Mouse (Mus musculus) forebrain, embryonic 14.5 days (tissue): ENCODE results near the gene Nfe2l2. TPM values are rescaled to one million over a fixed set of nuclear protein-coding genes. Genes with fewer than 3 reads are reported as not detected.
"Not testable (repeated sequence)": the region's sequence is repeated elsewhere in the genome, so short reads cannot be mapped to it uniquely, and the experiment has no call there.

Experiments used
- ATAC-seq: fragments of 200-750 bp; cut with Nextera tagmentation; 2 replicates; pipeline ENCODE4 v1.8.0; 2017; ENCODE audit warnings: mild to moderate bottlenecking, moderate library complexity
- DNase-seq: peaks from one replicate; pipeline ENCODE4 v3.0.0-alpha.2; 2015; ENCODE audit warnings: low spot score
- H3K27ac ChIP-seq: fragments of 300-500 bp; sonication (generic); 2 replicates; pipeline ENCODE4 v1.5.1; 2014; ENCODE audit warnings: low read depth, mild to moderate bottlenecking, control low read depth, low read length, moderate library complexity
- H3K27me3 ChIP-seq: fragments of 300-500 bp; sonication (generic); replicated peaks from 2 replicates; pipeline ENCODE4 v1.6.1; 2014; ENCODE audit warnings: low read length, control low read depth, mixed read lengths; ENCODE audit not compliant: control insufficient read depth, insufficient read depth
- H3K36me3 ChIP-seq: fragments of 300-500 bp; sonication (generic); 2 replicates; pipeline ENCODE4 v1.6.1; 2014; ENCODE audit warnings: low read length, control low read depth; ENCODE audit not compliant: control insufficient read depth, insufficient read depth
- H3K4me1 ChIP-seq: fragments of 300-500 bp; sonication (generic); 2 replicates; pipeline ENCODE4 v1.6.1; 2014; ENCODE audit warnings: antibody characterized with exemption, low read length, control low read depth; ENCODE audit not compliant: control insufficient read depth, insufficient read depth
- H3K4me2 ChIP-seq: fragments of 300-500 bp; sonication (generic); 2 replicates; pipeline ENCODE4 v1.6.1; 2014; ENCODE audit warnings: mild to moderate bottlenecking, control low read depth, low read length
- H3K4me3 ChIP-seq: fragments of 300-500 bp; sonication (generic); 2 replicates; pipeline ENCODE4 v1.5.1; 2014; ENCODE audit warnings: low read depth, low read length, control low read depth
- H3K9ac ChIP-seq: fragments of 300-500 bp; sonication (generic); 2 replicates; pipeline ENCODE4 v1.6.1; 2014; ENCODE audit warnings: mild to moderate bottlenecking, low read length, control low read depth, moderate library complexity
- H3K9me3 ChIP-seq: fragments of 300-500 bp; sonication (generic); replicated peaks from 2 replicates; pipeline ENCODE4 v1.6.1; 2016; ENCODE audit warnings: low read length, control low read depth, mixed read lengths; ENCODE audit not compliant: control insufficient read depth
- WGBS: fragments of 180-500 bp; shearing (Covaris S2); extraction: QIAGEN DNeasy Blood & Tissue Kit; methylation state at CpG from one replicate; pipeline ENCODE4 v1.1.7; 2014; 5-methylcytosine and 5-hydroxymethylcytosine counted together
- polyA plus RNA-seq: library from polyadenylated mRNA; unstranded; fragments of >200 nt; fragmentation: Nextera tagmentation; extraction: Ambion mirVana; gene quantifications from 2 replicates; pipeline ENCODE4 v1.2.1, GENCODE M21; 2014

The Nfe2l2 gene
- polyA plus RNA-seq, 1 experiment from 2014 or later = 17.9 TPM

- Histone ChIP-seq H3K27ac (no peak overlapping the region), H3K36me3 (no peaks in the 10 kb centered on the region), H3K27me3 (no peaks in the 10 kb centered on the region), H3K9ac (no peak overlapping the region), H3K4me2 (peak overlapping the region; percentile 58; the same call in 1 of the 2 replicates), H3K4me3 (no peak overlapping the region), H3K9me3 (no peaks in the 10 kb centered on the region), H3K4me1 (0 out of 2 replicates have a peak, but pooled peaks cover 3% of the 10 kb centered on the region)
- WGBS = 84% methylated on average over 9 of the region's 9 CpGs
- ATAC-seq = no peak
- no peak for DNase-seq
These were observed 2.4 kb downstream of the Nfe2l2 start for GRCm38 (mm10) chr2:75701822-75702587.

- H3K4me1 ChIP-seq = 0 out of 2 replicates have a peak, but pooled peaks cover 3% of the 10 kb centered on the region
- WGBS = 87% methylated on average over 3 of the region's 3 CpGs
- ATAC-seq (no peak), DNase-seq (no peak)
- H3K4me2 ChIP-seq = no peak overlapping the region
- H3K36me3 ChIP-seq = no peaks in the 10 kb centered on the region
- no peaks in the 10 kb centered on the region for H3K9me3 ChIP-seq
- no peak overlapping the region for H3K9ac ChIP-seq
- H3K27ac ChIP-seq = no peak overlapping the region
- H3K27me3 ChIP-seq = no peaks in the 10 kb centered on the region
- no peak overlapping the region for H3K4me3 ChIP-seq
These were observed 3.2 kb downstream of the Nfe2l2 start for GRCm38 (mm10) chr2:75701207-75701606.

- Histone ChIP-seq H3K4me1 (0 out of 2 replicates have a peak, but pooled peaks cover 3% of the 10 kb centered on the region), H3K9me3 (no peaks in the 10 kb centered on the region), H3K4me3 (no peak overlapping the region), H3K27me3 (no peaks in the 10 kb centered on the region), H3K27ac (no peak overlapping the region), H3K9ac (no peak overlapping the region), H3K36me3 (no peaks in the 10 kb centered on the region), H3K4me2 (no peak overlapping the region)
- no peak for DNase-seq
- no peak for ATAC-seq
- 95% methylated on average over 3 of the region's 3 CpGs for WGBS
These were observed 3.9 kb downstream of the Nfe2l2 start for GRCm38 (mm10) chr2:75700543-75700942.

GRCm38 (mm10) chr2:75698874-75699273 lies 5.6 kb downstream of the Nfe2l2 start:
- no peak overlapping the region for H3K27ac ChIP-seq
- H3K27me3 ChIP-seq = no peaks in the 10 kb centered on the region
- no peaks in the 10 kb centered on the region for H3K4me1 ChIP-seq
- ATAC-seq (no peak), DNase-seq (no peak)
- H3K9me3 ChIP-seq = no peaks in the 10 kb centered on the region
- H3K4me3 ChIP-seq = no peak overlapping the region
- H3K36me3 ChIP-seq = no peaks in the 10 kb centered on the region
- 75% methylated on average over 3 of the region's 3 CpGs for WGBS
- H3K4me2 ChIP-seq = no peak overlapping the region
- H3K9ac ChIP-seq = no peak overlapping the region

GRCm38 (mm10) chr2:75698007-75698406 lies 6.4 kb downstream of the Nfe2l2 start:
- Histone ChIP-seq H3K9me3 (no peaks in the 10 kb centered on the region), H3K4me1 (no peaks in the 10 kb centered on the region), H3K27me3 (no peaks in the 10 kb centered on the region), H3K4me2 (no peak overlapping the region), H3K9ac (no peak overlapping the region), H3K27ac (no peak overlapping the region), H3K36me3 (no peaks in the 10 kb centered on the region), H3K4me3 (no peak overlapping the region)
- WGBS = 38% methylated on average over 4 of the region's 4 CpGs
- DNase-seq = no peak
- ATAC-seq = no peak

- H3K9me3 ChIP-seq = no peaks in the 10 kb centered on the region
- no peak overlapping the region for H3K27ac ChIP-seq
- H3K4me1 ChIP-seq = no peaks in the 10 kb centered on the region
- WGBS = 90% methylated on average over 3 of the region's 3 CpGs
- H3K4me2 ChIP-seq = no peak overlapping the region
- ATAC-seq (no peak), DNase-seq (no peak)
- no peak overlapping the region for H3K9ac ChIP-seq
- no peak overlapping the region for H3K4me3 ChIP-seq
- no peaks in the 10 kb centered on the region for H3K36me3 ChIP-seq
- H3K27me3 ChIP-seq = no peaks in the 10 kb centered on the region
These were observed 7.2 kb downstream of the Nfe2l2 start for GRCm38 (mm10) chr2:75697222-75697621.

GRCm38 (mm10) chr2:75696371-75696770 lies 8.1 kb downstream of the Nfe2l2 start:
- Histone ChIP-seq H3K9me3 (no peaks in the 10 kb centered on the region), H3K27ac (no peak overlapping the region), H3K9ac (no peak overlapping the region), H3K36me3 (no peaks in the 10 kb centered on the region), H3K4me3 (no peak overlapping the region), H3K4me2 (no peak overlapping the region), H3K4me1 (no peaks in the 10 kb centered on the region), H3K27me3 (no peaks in the 10 kb centered on the region)
- no peak for ATAC-seq
- WGBS = 69% methylated on average over 5 of the region's 5 CpGs
- DNase-seq = no peak

- DNase-seq (no peak), ATAC-seq (no peak)
- WGBS = 58% methylated on average over 9 of the region's 9 CpGs
These were observed 8.6 kb downstream of the Nfe2l2 start for GRCm38 (mm10) chr2:75695676-75696350.

GRCm38 (mm10) chr2:75694926-75695325 lies 9.5 kb downstream of the Nfe2l2 start:
- H3K4me1 ChIP-seq, H3K9me3 ChIP-seq, H3K36me3 ChIP-seq: not testable (repeated sequence)

More at GRCm38 (mm10) chr2:75695676-75696350, 8.6 kb downstream of the Nfe2l2 start:
- H3K4me3 ChIP-seq = no peak overlapping the region
- H3K9ac ChIP-seq = no peak overlapping the region
- no peaks in the 10 kb centered on the region for H3K27me3 ChIP-seq
- H3K4me2 ChIP-seq = no peak overlapping the region
- H3K27ac ChIP-seq = no peak overlapping the region
- no peaks in the 10 kb centered on the region for H3K36me3 ChIP-seq
- H3K4me1 ChIP-seq = no peaks in the 10 kb centered on the region
- no peaks in the 10 kb centered on the region for H3K9me3 ChIP-seq

More at GRCm38 (mm10) chr2:75694926-75695325, 9.5 kb downstream of the Nfe2l2 start:
- WGBS = 92% methylated on average over 3 of the region's 3 CpGs
- H3K4me2 ChIP-seq, H3K27me3 ChIP-seq, H3K9ac ChIP-seq, H3K4me3 ChIP-seq, DNase-seq, ATAC-seq, H3K27ac ChIP-seq: not testable (repeated sequence)
